Mouse (Mus musculus): ENCODE measurements around the gene Dnhd1. TPM values are rescaled to one million over a fixed set of nuclear protein-coding genes. Genes with fewer than 3 reads are reported as not detected.

Gene Dnhd1
- total RNA-seq (2021) = 1 to 10 TPM; 3.4 to 9.5 TPM

- peak in 1 of 2 experiments; percentile 38 for DNase-seq (ENCODE audit: low spot score in 2 of 2)
- intact Hi-C loops (cut with DNase I) = no loop called here
Observed at GRCm38 (mm10) chr7:105650639-105651435, at the start of gene Dnhd1. Gene Dnhd1 (plus strand): TSS chr7:105650827.

DNA sequence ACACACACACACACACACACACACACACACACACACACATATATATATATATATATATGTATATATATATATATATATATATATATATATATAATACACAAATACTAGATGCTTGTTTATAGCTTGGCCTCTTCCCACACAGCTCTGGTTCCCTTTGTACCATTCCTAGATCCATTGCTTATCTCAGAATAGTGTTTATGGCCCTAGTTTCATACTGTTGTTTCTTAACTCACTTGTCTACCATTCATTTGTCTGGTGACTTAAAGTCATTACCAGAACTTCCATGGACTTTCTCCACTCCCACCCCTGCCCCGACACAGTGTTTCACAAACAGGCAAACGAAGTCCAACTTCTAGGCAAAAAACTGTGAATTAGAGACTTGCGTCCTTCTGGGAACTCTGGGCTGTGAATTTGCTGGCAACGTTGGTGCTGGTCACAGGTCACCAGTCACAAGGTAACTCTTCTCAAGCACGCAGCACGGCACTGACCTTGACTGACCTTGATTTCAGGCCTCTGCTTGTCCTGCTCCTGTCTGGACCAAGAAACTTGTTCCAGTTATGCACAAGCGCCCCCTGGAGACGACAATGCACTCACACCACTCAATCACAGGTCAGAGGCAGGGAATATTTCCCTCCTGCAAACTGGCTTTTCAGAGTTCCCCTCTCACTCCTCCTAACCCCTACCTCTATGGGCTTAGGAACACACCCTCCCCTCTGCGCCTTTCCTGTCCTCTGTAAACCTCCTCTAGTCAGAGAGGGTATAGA is 47.6 kb upstream of the Dnhd1 start:
- intact Hi-C loops (cut with DNase I) = loop anchor here (5.0 kb wide), 1 partner anchor 51 kb away; the partner anchor contains the start of gene Smpd1
- peak; percentile 47 to 53 for DNase-seq (ENCODE audit: low spot score in 2 of 2)

DNA sequence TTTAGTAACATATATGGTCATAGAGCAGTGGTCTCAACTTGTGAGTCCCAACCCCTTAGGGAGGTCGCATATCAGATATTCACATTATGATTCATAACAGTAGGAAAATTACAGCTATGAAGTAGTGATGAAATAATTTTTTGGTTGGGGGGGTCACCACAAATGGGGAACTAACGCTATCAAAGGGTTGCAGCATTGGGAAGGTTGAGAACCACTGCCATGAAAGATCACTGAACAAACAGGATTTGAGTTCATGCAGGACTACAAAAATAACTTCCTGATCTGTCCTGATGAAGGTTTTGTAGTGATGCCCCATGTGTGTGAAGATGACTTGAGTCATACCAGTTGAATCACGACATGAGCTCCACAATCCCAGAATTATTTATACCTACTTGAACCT is 42.2 kb upstream of the Dnhd1 start:
- intact Hi-C loops (cut with DNase I) = no loop called here
- no peak for DNase-seq (ENCODE audit: low spot score in 2 of 2)

DNA sequence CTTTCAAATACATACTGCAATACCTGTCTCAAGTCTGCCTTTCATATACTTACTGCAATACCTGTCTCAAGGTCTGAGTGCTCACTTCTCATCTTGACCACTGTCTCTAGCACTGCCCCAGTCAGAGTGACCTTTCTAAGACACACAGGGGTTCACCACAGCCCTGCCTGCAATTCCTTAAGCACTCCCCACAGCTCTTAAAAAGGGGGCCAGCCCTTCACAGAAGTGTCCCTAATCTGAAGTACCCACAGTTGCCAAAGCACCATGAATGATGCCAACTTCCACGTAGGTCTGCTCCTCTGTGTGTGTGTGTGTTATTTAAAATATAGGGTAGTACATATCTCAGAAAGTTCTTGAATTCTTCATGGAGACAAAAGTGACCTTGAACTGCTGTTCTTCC is 38.9 kb upstream of the Dnhd1 start:
- DNase-seq (ENCODE audit: low spot score in 2 of 2) = no peak
- intact Hi-C loops (cut with DNase I) = no loop called here

- DNase-seq (ENCODE audit: low spot score in 2 of 2) = no peak
- intact Hi-C loops (cut with DNase I) = no loop called here
Observed at GRCm38 (mm10) chr7:105614400-105614799, 36.2 kb upstream of the Dnhd1 start.

GRCm38 (mm10) chr7:105615720-105616119 is 34.9 kb upstream of the Dnhd1 start:
- DNase-seq (ENCODE audit: low spot score in 2 of 2) = no peak
- intact Hi-C loops (cut with DNase I) = no loop called here

GRCm38 (mm10) chr7:105616561-105616960 is 34.1 kb upstream of the Dnhd1 start:
- intact Hi-C loops (cut with DNase I) = no loop called here
- no peak for DNase-seq (ENCODE audit: low spot score in 2 of 2)

DNA sequence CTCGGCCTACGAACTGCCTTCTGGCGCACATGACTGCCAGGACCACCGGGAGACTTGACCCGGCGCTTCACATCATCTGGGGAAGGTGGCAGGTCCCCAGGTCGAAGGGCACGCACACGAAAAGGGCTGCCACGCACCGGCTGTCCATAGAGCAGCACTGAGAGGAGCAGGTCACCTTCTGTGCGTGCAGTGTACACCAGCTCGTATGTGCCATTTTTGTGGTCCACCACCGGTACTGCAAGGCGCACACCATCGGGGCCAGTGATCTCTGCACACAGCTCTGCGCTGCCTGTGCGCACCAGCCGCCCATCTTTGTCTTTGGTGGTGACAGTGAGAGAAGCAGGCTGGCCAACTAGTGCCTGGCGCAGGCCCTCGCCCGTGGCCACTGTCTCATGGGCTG is 32.8 kb upstream of the Dnhd1 start:
- intact Hi-C loops (cut with DNase I) = no loop called here
- no peak for DNase-seq (ENCODE audit: low spot score in 2 of 2)

DNA sequence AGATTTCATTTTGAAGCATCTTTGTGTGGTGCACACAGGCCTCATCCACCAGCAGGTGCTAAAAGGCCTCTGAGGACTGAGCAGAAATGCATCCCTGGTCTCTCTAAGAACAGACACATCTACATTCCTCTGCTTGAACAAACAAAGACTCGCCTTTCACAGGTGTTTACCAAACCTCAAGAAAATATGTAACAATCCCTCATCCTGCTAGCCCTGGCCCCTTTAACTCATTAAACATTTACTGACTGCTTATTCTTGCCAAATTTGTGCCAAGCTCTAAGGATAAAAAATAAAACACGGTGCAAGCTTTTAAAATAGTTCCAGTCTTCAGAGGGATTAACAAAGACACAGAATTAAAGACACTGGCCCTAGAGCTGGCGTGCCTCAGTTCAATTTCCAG is 30.9 kb upstream of the Dnhd1 start:
- intact Hi-C loops (cut with DNase I) = no loop called here
- no peak for DNase-seq (ENCODE audit: low spot score in 2 of 2)

DNA sequence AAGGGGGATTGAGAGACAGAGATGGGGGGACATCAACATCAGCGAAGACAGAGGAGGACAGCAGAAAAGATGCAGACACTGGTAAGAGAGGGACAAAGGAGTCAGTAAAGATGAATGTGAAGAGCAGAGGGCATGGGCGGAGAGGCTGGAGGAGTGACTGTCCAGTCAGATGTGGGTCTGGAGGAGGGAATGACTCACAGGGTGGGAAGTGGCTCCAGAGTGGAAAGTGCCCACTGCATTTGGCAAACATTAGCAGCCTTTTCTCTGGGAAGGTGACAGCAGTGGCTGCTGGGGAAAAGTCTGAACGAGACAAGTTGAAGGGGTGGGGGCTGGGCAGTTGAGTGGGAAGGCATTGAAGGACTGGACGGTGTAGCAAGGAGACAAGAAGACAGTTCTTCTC is 29.6 kb upstream of the Dnhd1 start:
- intact Hi-C loops (cut with DNase I) = no loop called here
- no peak for DNase-seq (ENCODE audit: low spot score in 2 of 2)

GRCm38 (mm10) chr7:105621646-105622292 is 28.9 kb upstream of the Dnhd1 start:
- DNase-seq (ENCODE audit: low spot score in 2 of 2) = peak in 1 of 2 experiments; percentile 47
- intact Hi-C loops (cut with DNase I) = no loop called here

GRCm38 (mm10) chr7:105625397-105625796 is 25.2 kb upstream of the Dnhd1 start:
- DNase-seq (ENCODE audit: low spot score in 2 of 2) = no peak
- intact Hi-C loops (cut with DNase I) = no loop called here

DNA sequence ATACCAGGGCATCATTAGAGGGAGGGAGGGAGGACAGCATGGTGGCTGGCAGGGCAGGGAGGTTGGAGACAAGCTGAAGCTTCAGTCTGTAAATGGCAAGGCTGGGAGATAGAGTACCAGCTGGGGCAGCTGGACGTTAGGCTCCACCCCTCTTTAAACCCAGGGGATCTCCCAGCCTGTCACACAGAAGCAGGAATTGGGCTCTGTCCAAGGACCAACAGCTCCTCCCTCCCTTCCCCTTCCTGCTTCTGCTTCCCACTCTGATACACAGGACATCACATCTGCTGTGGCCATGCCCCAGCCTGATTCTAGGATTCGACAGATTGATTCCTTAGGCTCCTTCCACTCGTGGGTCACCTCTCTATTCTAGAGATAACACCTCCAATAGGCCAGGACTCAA is 22.0 kb upstream of the Dnhd1 start:
- intact Hi-C loops (cut with DNase I) = no loop called here
- DNase-seq (ENCODE audit: low spot score in 2 of 2) = no peak

GRCm38 (mm10) chr7:105632551-105632972 is 18.1 kb upstream of the Dnhd1 start:
- peak in 1 of 2 experiments; percentile 30 for DNase-seq (ENCODE audit: low spot score in 2 of 2)
- intact Hi-C loops (cut with DNase I) = loop anchor here (2.0 to 10.0 kb wide), 3 partner anchors 64 to 228 kb away; partner anchors contain the start of genes Cnga4, Fam160a2, Ilk and Rrp8

DNA sequence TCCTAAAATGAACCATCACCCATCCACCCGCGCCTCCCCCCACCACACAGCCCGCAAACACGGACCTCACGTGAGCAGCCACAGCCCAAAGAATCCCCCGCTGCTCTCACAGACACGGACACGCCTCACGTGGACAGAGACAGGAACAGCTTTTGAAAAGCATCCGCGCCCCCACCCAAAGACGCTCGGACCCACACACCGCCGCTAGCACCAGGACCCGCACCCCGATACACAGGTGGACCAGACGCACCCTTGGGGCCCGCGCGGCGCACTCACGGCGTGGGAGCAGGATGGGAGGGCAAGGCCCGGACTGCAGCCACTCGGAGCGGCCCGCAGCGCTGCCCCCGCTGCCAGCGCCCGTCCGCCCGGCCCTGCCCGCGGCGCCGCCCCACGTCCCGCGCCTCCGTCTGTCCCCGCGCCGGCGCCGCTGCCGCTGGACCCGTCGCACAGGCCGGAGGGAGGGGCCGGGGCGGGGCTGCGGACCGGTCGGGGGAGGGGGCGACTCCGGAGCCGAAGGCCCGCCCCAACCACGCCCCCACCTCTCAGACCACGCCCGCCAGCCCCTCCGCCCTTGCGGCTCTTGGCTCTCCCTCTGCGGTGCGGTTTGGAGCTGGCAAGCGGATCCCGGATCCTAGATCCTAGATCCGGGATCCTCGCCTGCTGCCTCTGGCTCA is 17.4 kb upstream of the Dnhd1 start, which contains the start of gene Trim3:
Gene Trim3 (minus strand): TSS at position 445 of the 674 bp plus-strand sequence.
- intact Hi-C loops (cut with DNase I) = loop anchor here (2.0 to 10.0 kb wide), 3 partner anchors 64 to 228 kb away; partner anchors contain the start of genes Cnga4, Fam160a2, Ilk and Rrp8
- peak; percentile 88 to 94 for DNase-seq (ENCODE audit: low spot score in 2 of 2)

GRCm38 (mm10) chr7:105633801-105634135 is 16.9 kb upstream of the Dnhd1 start:
- no peak for DNase-seq (ENCODE audit: low spot score in 2 of 2)
- intact Hi-C loops (cut with DNase I) = loop anchor here (2.0 to 10.0 kb wide), 3 partner anchors 65 to 229 kb away; partner anchors contain the start of genes Cnga4, Fam160a2, Ilk and Rrp8

DNA sequence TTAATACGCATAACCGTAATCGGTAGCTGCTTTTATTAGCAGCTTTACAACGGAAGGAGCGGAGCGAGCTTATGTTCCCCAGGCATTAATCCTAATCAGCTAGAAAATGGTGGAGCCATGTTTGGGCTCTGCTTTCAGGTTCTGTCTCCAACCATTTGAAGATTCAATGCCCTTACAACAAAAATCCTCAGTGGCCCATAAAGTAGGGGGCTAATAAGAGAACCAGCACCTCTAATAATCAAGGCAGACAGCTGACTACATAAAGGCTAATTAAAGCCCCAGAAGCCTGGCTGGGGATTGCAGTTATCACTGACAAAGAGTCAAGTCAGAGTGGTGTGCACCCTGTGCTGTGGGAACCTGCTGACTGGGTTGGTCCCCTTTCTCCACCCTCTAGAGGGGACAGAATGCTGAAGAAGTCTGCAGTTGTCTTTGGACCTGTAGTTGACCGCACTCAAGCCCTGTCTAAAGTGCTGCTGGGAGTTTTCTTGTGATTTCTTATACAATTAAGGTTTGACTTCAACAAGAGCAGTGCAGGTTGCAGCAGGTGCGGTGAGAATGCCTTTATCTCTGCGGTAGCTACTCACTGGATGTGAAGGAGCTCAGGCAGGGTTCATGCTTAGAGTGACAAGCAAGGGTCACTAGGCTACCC is 16.2 kb upstream of the Dnhd1 start:
- intact Hi-C loops (cut with DNase I) = loop anchor here (5.0 to 10.0 kb wide), 2 partner anchors 103 to 230 kb away; partner anchors contain the start of genes Cnga4, Fam160a2, Ilk and Rrp8

DNA sequence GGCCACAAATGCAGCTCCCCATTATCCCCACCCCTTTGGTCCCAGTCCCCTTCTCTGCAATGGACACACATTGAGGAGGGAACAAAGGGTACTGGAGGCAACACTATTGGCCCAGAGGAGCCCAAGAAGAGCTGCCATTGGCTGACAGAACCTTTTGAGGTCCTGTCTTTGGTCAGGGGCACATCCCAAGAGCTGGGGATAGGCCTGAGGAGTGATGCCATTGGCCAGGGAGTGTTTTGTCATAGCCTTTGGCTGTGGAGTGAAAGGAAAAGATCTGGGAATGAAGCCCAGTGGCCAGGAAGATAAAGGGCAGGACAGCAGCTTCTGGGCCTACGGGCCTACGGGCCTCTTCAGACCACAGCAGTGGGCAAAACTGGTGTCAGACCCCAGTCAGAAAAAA is 14.9 kb upstream of the Dnhd1 start:
- intact Hi-C loops (cut with DNase I) = loop anchor here (5.0 to 10.0 kb wide), 2 partner anchors 78 to 231 kb away; partner anchors contain the start of genes Cnga4 and Fam160a2
- DNase-seq (ENCODE audit: low spot score in 2 of 2) = no peak

More for the DNA sequence above, 16.2 kb upstream of the Dnhd1 start:
- DNase-seq (ENCODE audit: low spot score in 2 of 2) = no peak

DNA sequence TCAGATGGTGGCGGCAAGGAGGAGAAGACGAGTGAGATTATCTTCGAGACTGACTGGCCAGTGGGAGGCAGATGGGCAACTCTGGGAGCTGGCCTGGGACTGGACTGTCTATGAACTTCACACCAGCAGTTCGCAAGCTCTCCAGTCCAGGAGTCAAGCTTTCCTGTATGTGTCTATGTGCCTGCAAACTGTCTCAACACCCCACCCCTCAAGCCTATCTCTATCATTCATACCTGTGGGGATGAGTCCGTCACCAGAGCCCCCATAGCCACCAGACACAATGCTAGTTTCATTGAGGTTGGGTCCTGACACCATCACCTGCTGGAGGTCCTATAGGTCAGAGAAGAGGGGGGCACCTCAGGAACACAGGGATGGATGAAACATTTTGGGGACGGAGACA is 11.9 kb upstream of the Dnhd1 start:
- no peak for DNase-seq (ENCODE audit: low spot score in 2 of 2)
- intact Hi-C loops (cut with DNase I) = loop anchor here (5.0 to 10.0 kb wide), 2 partner anchors 81 to 234 kb away; partner anchors contain the start of genes Cnga4 and Fam160a2
